Mouse (Mus musculus) heart, adult 2 months (tissue): ENCODE measurements around the gene Pnliprp2.

ENCODE experiments used
- CTCF ChIP-seq: fragments of 200-600 bp; IDR thresholded peaks from 2 replicates; pipeline ENCODE4 v1.8.1; 2022; ENCODE audit warnings: antibody characterized with exemption, mild to moderate bottlenecking, moderate library complexity
- POLR2A ChIP-seq: fragments of 200-500 bp; IDR thresholded peaks from 2 replicates; pipeline ENCODE4 v1.6.1; 2011; ENCODE audit warnings: mild to moderate bottlenecking, low read depth, low read length, control low read depth; ENCODE audit not compliant: insufficient read depth

- TF ChIP-seq CTCF (no peak), POLR2A (no peak)
Measured at GRCm38 (mm10) chr19:58742711-58743110, 16.8 kb upstream of the Pnliprp2 start.
